Mouse (Mus musculus) heart, postnatal 25 days (tissue): ENCODE data around the gene C9orf72. TPM values are rescaled to one million over a fixed set of nuclear protein-coding genes. Genes with fewer than 3 reads are reported as not detected.

Experiments
- DNase-seq: peaks from one replicate; pipeline ENCODE4 v3.0.0; 2022; ENCODE audit warnings: low spot score
- intact Hi-C: fragments of 180-260 bp; cut with DNase I; formaldehyde crosslinking; loops from one replicate; pipeline ENCODE4 v1.15.1; 2025
- total RNA-seq, 2 experiments: library from RNA; stranded (reverse); gene quantifications; 2 replicates each; pipeline ENCODE4 v1.2.3; 2021

Gene C9orf72
- total RNA-seq, 2 experiments from 2014 or later, result 20.6 to 23.3 TPM

DNA sequence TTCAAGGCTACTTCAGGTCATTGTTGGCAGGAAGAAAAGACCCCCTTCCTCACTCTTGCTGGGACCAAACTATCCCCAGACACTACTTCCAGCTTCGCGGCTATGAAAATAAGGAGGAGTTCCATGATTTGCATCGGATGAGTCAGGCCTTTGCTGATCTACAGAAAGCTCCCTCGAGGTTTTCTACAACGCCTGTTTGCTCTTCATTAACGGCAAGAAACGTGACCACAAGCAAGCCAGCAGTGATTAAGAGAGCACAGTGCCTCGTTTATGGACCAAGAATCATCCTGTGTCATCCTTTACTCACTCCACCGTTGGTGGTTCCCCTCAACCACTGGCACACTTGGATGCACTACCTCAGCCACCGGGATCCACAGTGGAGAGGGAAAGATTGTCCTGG, 80.2 kb downstream of the C9orf72 start:
- intact Hi-C loops, result no loop called here
- DNase-seq, result no peak

DNA sequence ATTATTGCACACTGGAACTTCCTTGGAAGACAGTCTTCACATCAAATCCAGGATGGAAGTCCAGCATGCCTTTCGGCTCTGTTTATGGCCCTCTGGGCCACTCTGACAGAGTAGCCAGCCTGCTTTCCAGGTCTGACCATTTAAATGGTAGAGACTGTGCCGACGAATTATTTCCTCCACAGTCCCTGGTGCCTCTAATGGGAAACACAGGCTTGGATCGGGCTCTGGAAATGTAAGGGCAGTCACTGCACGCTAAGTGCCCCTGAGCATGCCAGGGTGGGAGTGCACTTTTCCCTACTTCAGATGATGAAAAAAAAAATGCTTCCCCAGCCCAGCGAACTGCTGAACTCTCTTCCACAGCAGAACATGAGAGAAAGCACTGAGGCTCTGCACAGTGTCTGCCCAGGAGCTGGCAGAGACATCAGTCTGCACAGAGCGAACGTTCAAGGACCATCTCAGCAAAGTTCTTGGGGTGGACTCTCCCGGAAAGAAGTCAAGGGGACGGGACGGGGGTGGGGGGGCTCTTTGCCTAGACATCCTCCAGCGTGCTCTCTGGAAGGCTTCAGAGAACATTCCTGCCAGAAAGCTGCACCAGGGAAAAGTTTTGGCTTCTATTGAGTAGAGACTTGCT, 82.4 kb downstream of the C9orf72 start:
- no peak for DNase-seq
- intact Hi-C loops, result no loop called here

Other genes starting within 250 kb of the C9orf72 start
- gene Ifnk, start 74.1 kb downstream of the C9orf72 start, total RNA-seq, result not detected
- gene Mob3b, start 68.7 kb downstream of the C9orf72 start, total RNA-seq, result 1 to 10 TPM; 1.2 to 1.6 TPM